Mouse (Mus musculus): ENCODE results near the gene Klk8. TPM values are rescaled to one million over a fixed set of nuclear protein-coding genes. Genes with fewer than 3 reads are reported as not detected.

Klk8 gene
- polyA plus RNA-seq, 1 experiment from 2014 or later: 31.0 TPM

- H3K9ac ChIP-seq (ENCODE audit: low read length): peak within 1 kb of the TSS; percentile 48
These were observed 23.0 kb upstream of the Klk8 start, which contains the start of gene Klk11 for GRCm38 (mm10) chr7:43774364-43774763. Gene Klk11, plus strand, starts transcription at chr7:43774604.

GRCm38 (mm10) chr7:43774802-43775201 lies 22.6 kb upstream of the Klk8 start:
- Histone ChIP-seq H3K9ac (ENCODE audit: low read length) (peak overlapping the region; percentile 48), H3K4me1 (ENCODE audit: control insufficient read depth, insufficient read depth, low read length) (no peaks in the 10 kb centered on the region)
- WGBS: 53% methylated on average over 6 of the region's 6 CpGs

More at GRCm38 (mm10) chr7:43774364-43774763, 23.0 kb upstream of the Klk8 start, which contains the start of gene Klk11:
- Histone ChIP-seq H3K27ac (ENCODE audit: low read length) (peak within 1 kb of the TSS; percentile 90), H3K4me1 (ENCODE audit: control insufficient read depth, insufficient read depth, low read length) (no peaks in the 10 kb centered on the region), H3K27me3 (ENCODE audit: control insufficient read depth, insufficient read depth, low read length) (no peaks in the 10 kb centered on the region), H3K36me3 (ENCODE audit: control insufficient read depth, insufficient read depth, low read length) (no peaks in the 10 kb centered on the region), H3K9me3 (replicated peaks; ENCODE audit: control insufficient read depth, low read length) (no peaks in the 10 kb centered on the region), H3K4me2 (ENCODE audit: low read depth, low read length) (0 out of 2 replicates have a peak within 1 kb of the TSS, but pooled peaks have one; percentile 15), H3K4me3 (replicated peaks; ENCODE audit: low read length) (0 out of 2 replicates have a peak within 1 kb of the TSS, but pooled peaks have one; percentile 3)
- peak; percentile 41; the same call in 1 of the 2 replicates for ATAC-seq (ENCODE audit: insufficient read depth, low FRiP score)
- 83% methylated on average over 5 of the region's 5 CpGs for WGBS

GRCm38 (mm10) chr7:43775311-43776057 lies 21.9 kb upstream of the Klk8 start:
- 48% methylated on average over 7 of the region's 7 CpGs for WGBS
- 0 out of 2 replicates have a peak overlapping the region, but pooled peaks have one; percentile 3 for H3K4me3 ChIP-seq (replicated peaks; ENCODE audit: low read length)
- peak overlapping the region; percentile 90 for H3K27ac ChIP-seq (ENCODE audit: low read length)
- no peaks in the 10 kb centered on the region for H3K36me3 ChIP-seq (ENCODE audit: control insufficient read depth, insufficient read depth, low read length)
- no peaks in the 10 kb centered on the region for H3K27me3 ChIP-seq (ENCODE audit: control insufficient read depth, insufficient read depth, low read length)
- no peaks in the 10 kb centered on the region for H3K4me1 ChIP-seq (ENCODE audit: control insufficient read depth, insufficient read depth, low read length)
- peak overlapping the region; percentile 25; the same call in 1 of the 2 replicates for H3K4me2 ChIP-seq (ENCODE audit: low read depth, low read length)
- ATAC-seq (ENCODE audit: insufficient read depth, low FRiP score): 0 out of 2 replicates have a peak, but pooled peaks have one; percentile 39
- no peaks in the 10 kb centered on the region for H3K9me3 ChIP-seq (replicated peaks; ENCODE audit: control insufficient read depth, low read length)
- H3K9ac ChIP-seq (ENCODE audit: low read length): peak overlapping the region; percentile 49

More at GRCm38 (mm10) chr7:43774802-43775201, 22.6 kb upstream of the Klk8 start:
- peak; percentile 59; the same call in 1 of the 2 replicates for ATAC-seq (ENCODE audit: insufficient read depth, low FRiP score)
- Histone ChIP-seq H3K27ac (ENCODE audit: low read length) (peak overlapping the region; percentile 90), H3K36me3 (ENCODE audit: control insufficient read depth, insufficient read depth, low read length) (no peaks in the 10 kb centered on the region), H3K4me2 (ENCODE audit: low read depth, low read length) (0 out of 2 replicates have a peak overlapping the region, but pooled peaks have one; percentile 15), H3K4me3 (replicated peaks; ENCODE audit: low read length) (0 out of 2 replicates have a peak overlapping the region, but pooled peaks have one; percentile 1), H3K27me3 (ENCODE audit: control insufficient read depth, insufficient read depth, low read length) (no peaks in the 10 kb centered on the region), H3K9me3 (replicated peaks; ENCODE audit: control insufficient read depth, low read length) (no peaks in the 10 kb centered on the region)

GRCm38 (mm10) chr7:43776506-43776905 lies 20.9 kb upstream of the Klk8 start:
- peak overlapping the region; percentile 72; the same call in 1 of the 2 replicates for H3K27ac ChIP-seq (ENCODE audit: low read length)
- peak overlapping the region; percentile 25; the same call in 1 of the 2 replicates for H3K4me2 ChIP-seq (ENCODE audit: low read depth, low read length)
- H3K4me1 ChIP-seq (ENCODE audit: control insufficient read depth, insufficient read depth, low read length): 0 out of 2 replicates have a peak, but pooled peaks cover 3% of the 10 kb centered on the region
- no peaks in the 10 kb centered on the region for H3K9me3 ChIP-seq (replicated peaks; ENCODE audit: control insufficient read depth, low read length)
- no peaks in the 10 kb centered on the region for H3K27me3 ChIP-seq (ENCODE audit: control insufficient read depth, insufficient read depth, low read length)
- no peak overlapping the region for H3K4me3 ChIP-seq (replicated peaks; ENCODE audit: low read length)
- no peak for ATAC-seq (ENCODE audit: insufficient read depth, low FRiP score)
- H3K36me3 ChIP-seq (ENCODE audit: control insufficient read depth, insufficient read depth, low read length): no peaks in the 10 kb centered on the region
- H3K9ac ChIP-seq (ENCODE audit: low read length): peak overlapping the region; percentile 49
- WGBS: 88% methylated on average over 5 of the region's 5 CpGs

GRCm38 (mm10) chr7:43777423-43777822 lies 20.0 kb upstream of the Klk8 start:
- Histone ChIP-seq H3K27ac (ENCODE audit: low read length) (no peak overlapping the region), H3K4me1 (ENCODE audit: control insufficient read depth, insufficient read depth, low read length) (0 out of 2 replicates have a peak, but pooled peaks cover 3% of the 10 kb centered on the region), H3K4me2 (ENCODE audit: low read depth, low read length) (no peak overlapping the region), H3K9me3 (replicated peaks; ENCODE audit: control insufficient read depth, low read length) (no peaks in the 10 kb centered on the region), H3K36me3 (ENCODE audit: control insufficient read depth, insufficient read depth, low read length) (no peaks in the 10 kb centered on the region), H3K27me3 (ENCODE audit: control insufficient read depth, insufficient read depth, low read length) (no peaks in the 10 kb centered on the region), H3K9ac (ENCODE audit: low read length) (no peak overlapping the region), H3K4me3 (replicated peaks; ENCODE audit: low read length) (no peak overlapping the region)
- WGBS: 80% methylated on average over 12 of the region's 12 CpGs
- no peak for ATAC-seq (ENCODE audit: insufficient read depth, low FRiP score)

GRCm38 (mm10) chr7:43778176-43778970 lies 19.0 kb upstream of the Klk8 start:
- Histone ChIP-seq H3K9me3 (replicated peaks; ENCODE audit: control insufficient read depth, low read length) (no peaks in the 10 kb centered on the region), H3K27me3 (ENCODE audit: control insufficient read depth, insufficient read depth, low read length) (no peaks in the 10 kb centered on the region), H3K36me3 (ENCODE audit: control insufficient read depth, insufficient read depth, low read length) (no peaks in the 10 kb centered on the region), H3K4me2 (ENCODE audit: low read depth, low read length) (no peak overlapping the region), H3K9ac (ENCODE audit: low read length) (no peak overlapping the region), H3K27ac (ENCODE audit: low read length) (no peak overlapping the region), H3K4me1 (ENCODE audit: control insufficient read depth, insufficient read depth, low read length) (peaks cover 8% of the 10 kb centered on the region; the same call in 1 of the 2 replicates), H3K4me3 (replicated peaks; ENCODE audit: low read length) (no peak overlapping the region)
- no peak for ATAC-seq (ENCODE audit: insufficient read depth, low FRiP score)
- WGBS: 88% methylated on average over 10 of the region's 10 CpGs

- Histone ChIP-seq H3K9ac (ENCODE audit: low read length) (no peak overlapping the region), H3K4me2 (ENCODE audit: low read depth, low read length) (peak overlapping the region; percentile 39), H3K4me1 (ENCODE audit: control insufficient read depth, insufficient read depth, low read length) (peaks cover 8% of the 10 kb centered on the region; the same call in 1 of the 2 replicates), H3K4me3 (replicated peaks; ENCODE audit: low read length) (no peak overlapping the region), H3K27me3 (ENCODE audit: control insufficient read depth, insufficient read depth, low read length) (no peaks in the 10 kb centered on the region), H3K36me3 (ENCODE audit: control insufficient read depth, insufficient read depth, low read length) (no peaks in the 10 kb centered on the region), H3K9me3 (replicated peaks; ENCODE audit: control insufficient read depth, low read length) (no peaks in the 10 kb centered on the region), H3K27ac (ENCODE audit: low read length) (peak overlapping the region; percentile 83)
- 41% methylated on average over 6 of the region's 6 CpGs for WGBS
- ATAC-seq (ENCODE audit: insufficient read depth, low FRiP score): no peak
These were observed 17.1 kb upstream of the Klk8 start for GRCm38 (mm10) chr7:43780241-43780640.

- Histone ChIP-seq H3K36me3 (ENCODE audit: control insufficient read depth, insufficient read depth, low read length) (no peaks in the 10 kb centered on the region), H3K4me1 (ENCODE audit: control insufficient read depth, insufficient read depth, low read length) (peaks cover 8% of the 10 kb centered on the region; the same call in 1 of the 2 replicates), H3K4me3 (replicated peaks; ENCODE audit: low read length) (peak within 1 kb of the TSS; percentile 13; the same call in 1 of the 2 replicates), H3K9ac (ENCODE audit: low read length) (no peak within 1 kb of the TSS; the same call in 1 of the 2 replicates), H3K4me2 (ENCODE audit: low read depth, low read length) (peak within 1 kb of the TSS; percentile 39), H3K27ac (ENCODE audit: low read length) (peak within 1 kb of the TSS; percentile 83), H3K9me3 (replicated peaks; ENCODE audit: control insufficient read depth, low read length) (no peaks in the 10 kb centered on the region), H3K27me3 (ENCODE audit: control insufficient read depth, insufficient read depth, low read length) (no peaks in the 10 kb centered on the region)
- ATAC-seq (ENCODE audit: insufficient read depth, low FRiP score): 0 out of 2 replicates have a peak, but pooled peaks have one; percentile 12
- WGBS: 37% methylated on average over 5 of the region's 5 CpGs
These were observed 16.6 kb upstream of the Klk8 start, which contains the start of gene Klk10 for GRCm38 (mm10) chr7:43780746-43781145. Gene Klk10, plus strand, starts transcription at chr7:43781035.
